Mouse (Mus musculus) ES-Bruce4 (cell line): Measurements from ENCODE around the gene Pcna.

Experiments used
- CTCF ChIP-seq: IDR thresholded peaks from one replicate; pipeline ENCODE4 v1.8.1; 2011; ENCODE audit warnings: low read depth, low read length
- EP300 ChIP-seq: IDR thresholded peaks from 2 replicates; pipeline ENCODE4 v1.6.1; 2011; ENCODE audit warnings: low read depth, low read length; ENCODE audit not compliant: insufficient read depth
- POLR2A ChIP-seq: IDR thresholded peaks from one replicate; pipeline ENCODE4 v1.8.1; 2011; ENCODE audit warnings: low read length; ENCODE audit not compliant: insufficient read depth

- TF ChIP-seq EP300 (no peak), CTCF (no peak), POLR2A (no peak)
These were observed 44.8 kb downstream of the Pcna start for GRCm38 (mm10) chr2:132208246-132208881.
